Mouse (Mus musculus) small intestine, adult 2 months (tissue): ENCODE data around the gene Hist1h2bg. TPM values are rescaled to one million over a fixed set of nuclear protein-coding genes. Genes with fewer than 3 reads are reported as not detected.

ENCODE experiments used
- H3K27ac ChIP-seq: fragments of 200-500 bp; 2 replicates; pipeline ENCODE4 v1.5.1; 2012; ENCODE audit warnings: low read depth, low read length, control low read depth, inconsistent platforms; ENCODE audit not compliant: insufficient read depth
- H3K27me3 ChIP-seq: fragments of 200-500 bp; 2 replicates; pipeline ENCODE4 v1.6.1; 2012; ENCODE audit warnings: mild to moderate bottlenecking, moderate library complexity, low read length, inconsistent platforms; ENCODE audit not compliant: control insufficient read depth, insufficient read depth
- H3K36me3 ChIP-seq: fragments of 200-500 bp; 2 replicates; pipeline ENCODE4 v1.6.1; 2012; ENCODE audit warnings: mild to moderate bottlenecking, low read length, control low read depth, inconsistent platforms; ENCODE audit not compliant: control insufficient read depth, insufficient read depth
- H3K4me1 ChIP-seq: fragments of 200-500 bp; 2 replicates; pipeline ENCODE4 v1.6.1; 2012; ENCODE audit warnings: low read length, inconsistent platforms, mixed read lengths; ENCODE audit not compliant: control insufficient read depth, insufficient read depth, insufficient read length
- H3K4me3 ChIP-seq: fragments of 200-500 bp; 2 replicates; pipeline ENCODE4 v1.5.1; 2012; ENCODE audit warnings: low read depth, mild to moderate bottlenecking, control low read depth, inconsistent platforms, low read length, moderate library complexity
- CTCF ChIP-seq: fragments of 200-500 bp; IDR thresholded peaks from 2 replicates; pipeline ENCODE4 v1.5.1; 2012; ENCODE audit warnings: low read depth, mild to moderate bottlenecking, control low read depth, inconsistent platforms, low read length, moderate library complexity, mixed read lengths; ENCODE audit not compliant: insufficient replicate concordance, insufficient read length; ENCODE audit errors: extremely low read depth
- POLR2A ChIP-seq: fragments of 200-500 bp; IDR thresholded peaks from 2 replicates; pipeline ENCODE4 v1.6.1; 2012; ENCODE audit warnings: low read depth, mild to moderate bottlenecking, control low read depth, inconsistent platforms, low read length, moderate library complexity
- WGBS: fragments of 180-500 bp; shearing (Covaris S2); methylation state at CpG from one replicate; pipeline ENCODE4 v1.1.7; 2018; 5-methylcytosine and 5-hydroxymethylcytosine counted together
- polyA plus RNA-seq: library from polyadenylated mRNA; depleted of rRNA; stranded (reverse); fragments of >200 nt; gene quantifications from 2 replicates; pipeline ENCODE4 v1.2.3, GENCODE M21; 2012; rRNA removed

Hist1h2bg gene
- polyA plus RNA-seq, 1 experiment: 51.3 TPM

- Histone ChIP-seq H3K36me3 (no peaks in the 10 kb centered on the region), H3K4me3 (no peak overlapping the region), H3K27ac (no peak overlapping the region), H3K4me1 (no peaks in the 10 kb centered on the region), H3K27me3 (no peaks in the 10 kb centered on the region)
- no peak for TF ChIP-seq POLR2A
- TF ChIP-seq CTCF: no peak
- WGBS: 86% methylated on average over 3 of the region's 3 CpGs
Measured at GRCm38 (mm10) chr13:23605052-23605451, 33.9 kb downstream of the Hist1h2bg start.

GRCm38 (mm10) chr13:23609209-23609608 is 38.0 kb downstream of the Hist1h2bg start:
- Histone ChIP-seq H3K27ac (no peak overlapping the region), H3K27me3 (no peaks in the 10 kb centered on the region), H3K36me3 (no peaks in the 10 kb centered on the region), H3K4me3 (no peak overlapping the region), H3K4me1 (no peaks in the 10 kb centered on the region)
- WGBS: 71% methylated on average over 4 of the region's 4 CpGs
- TF ChIP-seq POLR2A: no peak
- no peak for TF ChIP-seq CTCF

- H3K27me3 ChIP-seq: no peaks in the 10 kb centered on the region
- H3K27ac ChIP-seq: no peak overlapping the region
- TF ChIP-seq CTCF: no peak
- no peaks in the 10 kb centered on the region for H3K4me1 ChIP-seq
- no peaks in the 10 kb centered on the region for H3K36me3 ChIP-seq
- H3K4me3 ChIP-seq: no peak overlapping the region
Measured at GRCm38 (mm10) chr13:23609844-23610243, 38.6 kb downstream of the Hist1h2bg start.

GRCm38 (mm10) chr13:23610393-23610792 is 39.2 kb downstream of the Hist1h2bg start:
- Histone ChIP-seq H3K27ac (no peak overlapping the region), H3K36me3 (no peaks in the 10 kb centered on the region), H3K4me3 (no peak overlapping the region), H3K27me3 (no peaks in the 10 kb centered on the region), H3K4me1 (no peaks in the 10 kb centered on the region)
- 68% methylated on average over 2 of the region's 2 CpGs for WGBS
- TF ChIP-seq CTCF (no peak), POLR2A (no peak)

- H3K27me3 ChIP-seq: no peaks in the 10 kb centered on the region
- TF ChIP-seq CTCF (no peak), POLR2A (no peak)
- no peaks in the 10 kb centered on the region for H3K36me3 ChIP-seq
- H3K27ac ChIP-seq: no peak overlapping the region
- no peak overlapping the region for H3K4me3 ChIP-seq
- no peaks in the 10 kb centered on the region for H3K4me1 ChIP-seq
- 84% methylated on average over 3 of the region's 3 CpGs for WGBS
Measured at GRCm38 (mm10) chr13:23611638-23612037, 40.4 kb downstream of the Hist1h2bg start.

- Histone ChIP-seq H3K4me3 (peak overlapping the region; percentile 66), H3K4me1 (no peaks in the 10 kb centered on the region; the same call in 1 of the 2 replicates), H3K27me3 (no peaks in the 10 kb centered on the region), H3K27ac (peak overlapping the region; percentile 98), H3K36me3 (no peaks in the 10 kb centered on the region)
- TF ChIP-seq CTCF (no peak), POLR2A (no peak)
- WGBS: 29% methylated on average over 12 of the region's 12 CpGs
Measured at GRCm38 (mm10) chr13:23620056-23620732, 49.0 kb downstream of the Hist1h2bg start.

- WGBS: under 1% methylated on average over 27 of the region's 27 CpGs
Measured at GRCm38 (mm10) chr13:23620733-23621531, 49.7 kb downstream of the Hist1h2bg start, which contains the start of gene Hist1h2be. Gene Hist1h2be, minus strand, starts transcription at chr13:23621124.

More at GRCm38 (mm10) chr13:23620733-23621531, 49.7 kb downstream of the Hist1h2bg start, which contains the start of gene Hist1h2be:
- Histone ChIP-seq H3K4me1 (no peaks in the 10 kb centered on the region; the same call in 1 of the 2 replicates), H3K27me3 (no peaks in the 10 kb centered on the region), H3K4me3 (peak within 1 kb of the TSS; percentile 79), H3K36me3 (no peaks in the 10 kb centered on the region), H3K27ac (peak within 1 kb of the TSS; percentile 98)
- no peak for TF ChIP-seq CTCF
- TF ChIP-seq POLR2A: no peak

Other genes starting within 250 kb of the Hist1h2bg start
- 0.15 and 0.20 TPM in 2 replicates for gene Zfp322a, start 202.2 kb upstream of the Hist1h2bg start, polyA plus RNA-seq
- 0.95 and 1.2 TPM in 2 replicates for gene Abt1, start 147.5 kb upstream of the Hist1h2bg start, polyA plus RNA-seq
- gene Btn1a1, start 105.5 kb upstream of the Hist1h2bg start, polyA plus RNA-seq: 0.05 TPM in 1 of 2 replicates, not detected in the other
- gene Btn2a2, start 82.5 kb upstream of the Hist1h2bg start, polyA plus RNA-seq: not detected in 2 replicates
- 39.6 and 71.6 TPM in 2 replicates for gene Hist1h4h, start 40.3 kb upstream of the Hist1h2bg start, polyA plus RNA-seq
- gene Hist1h2af, start 37.5 kb upstream of the Hist1h2bg start, polyA plus RNA-seq: 631 and 1,420 TPM in 2 replicates
- 43.4 and 65.8 TPM in 2 replicates for gene Hist1h3g, start 36.0 kb upstream of the Hist1h2bg start, polyA plus RNA-seq
- 2.4 and 5.1 TPM in 2 replicates for gene Hist1h2bh, start 28.0 kb upstream of the Hist1h2bg start, polyA plus RNA-seq
- 9.6 and 13.1 TPM in 2 replicates for gene Hist1h3f, start 27.3 kb upstream of the Hist1h2bg start, polyA plus RNA-seq
- gene Hist1h4f, start 19.7 kb upstream of the Hist1h2bg start, polyA plus RNA-seq: 13.6 and 21.3 TPM in 2 replicates
- 0.27 and 0.29 TPM in 2 replicates for gene Hist1h1d, start 18.1 kb upstream of the Hist1h2bg start, polyA plus RNA-seq
- 27.6 and 43.3 TPM in 2 replicates for gene Hist1h3e, start 9.0 kb upstream of the Hist1h2bg start, polyA plus RNA-seq
- gene Hist1h2ae, start 176 bp upstream of the Hist1h2bg start, polyA plus RNA-seq: 27.3 and 38.0 TPM in 2 replicates
- 9.0 and 24.6 TPM in 2 replicates for gene Hist1h2bf, start 2.8 kb downstream of the Hist1h2bg start, polyA plus RNA-seq
- gene Hist1h2ad, start 3.0 kb downstream of the Hist1h2bg start, polyA plus RNA-seq: 21.3 and 30.3 TPM in 2 replicates
- 11.5 and 24.2 TPM in 2 replicates for gene Hist1h3d, start 4.4 kb downstream of the Hist1h2bg start, polyA plus RNA-seq
- gene Hist1h4d, start 10.2 kb downstream of the Hist1h2bg start, polyA plus RNA-seq: 10.1 and 13.8 TPM in 2 replicates
- gene Hist1h2be, start 49.7 kb downstream of the Hist1h2bg start, polyA plus RNA-seq: 1.5 and 1.8 TPM in 2 replicates
- 2.2 and 2.4 TPM in 2 replicates for gene Hist1h1e, start 51.2 kb downstream of the Hist1h2bg start, polyA plus RNA-seq
- gene Hist1h2ac, start 112.6 kb downstream of the Hist1h2bg start, polyA plus RNA-seq: 3.1 and 4.0 TPM in 2 replicates
- 210 and 772 TPM in 2 replicates for gene Hist1h2bc, start 112.8 kb downstream of the Hist1h2bg start, polyA plus RNA-seq
- not detected in 2 replicates for gene Hist1h1t, start 124.4 kb downstream of the Hist1h2bg start, polyA plus RNA-seq
- 13.7 and 17.8 TPM in 2 replicates for gene Hist1h4c, start 127.1 kb downstream of the Hist1h2bg start, polyA plus RNA-seq
- gene Hfe, start 139.5 kb downstream of the Hist1h2bg start, polyA plus RNA-seq: 3.5 and 7.7 TPM in 2 replicates
- 25.6 and 68.0 TPM in 2 replicates for gene Hist1h1c, start 167.4 kb downstream of the Hist1h2bg start, polyA plus RNA-seq
- 39.3 and 49.1 TPM in 2 replicates for gene Hist1h3c, start 174.2 kb downstream of the Hist1h2bg start, polyA plus RNA-seq
- gene Hist1h2bb, start 175.3 kb downstream of the Hist1h2bg start, polyA plus RNA-seq: 17.8 and 19.7 TPM in 2 replicates
- 32.5 and 55.3 TPM in 2 replicates for gene Hist1h2ab, start 179.7 kb downstream of the Hist1h2bg start, polyA plus RNA-seq
- gene Hist1h3b, start 180.9 kb downstream of the Hist1h2bg start, polyA plus RNA-seq: 39.8 and 49.8 TPM in 2 replicates
- 17.0 and 25.9 TPM in 2 replicates for gene Hist1h4b, start 185.6 kb downstream of the Hist1h2bg start, polyA plus RNA-seq
- 17.4 and 19.9 TPM in 2 replicates for gene Hist1h4a, start 189.8 kb downstream of the Hist1h2bg start, polyA plus RNA-seq
- gene Hist1h3a, start 191.0 kb downstream of the Hist1h2bg start, polyA plus RNA-seq: 32.6 and 42.4 TPM in 2 replicates
- 0.53 and 0.95 TPM in 2 replicates for gene Hist1h1a, start 192.3 kb downstream of the Hist1h2bg start, polyA plus RNA-seq
- 0.90 and 4.5 TPM in 2 replicates for gene Trim38, start 198.5 kb downstream of the Hist1h2bg start, polyA plus RNA-seq
- gene Slc17a2, start 235.6 kb downstream of the Hist1h2bg start, polyA plus RNA-seq: not detected in 2 replicates